In genomic region chr8:34229477-34229876, GRCm38 (mm10) we compare ENCODE assay signal across 10 mouse cellular contexts.
A peak's percentile ranks its signal among the peaks of the same experiment; 100 is the strongest.
DNase-seq lines count a peak whose midpoint lies in the region; ATAC-seq and TF ChIP-seq lines count a peak whose summit lies in the region.
"Had no signal": no experiment of that assay in that cellular context is flagged by ENCODE, and none has a peak within 500 bp of the region (broad histone marks: within the 10 kb centered on the region; RNA-seq: fewer than 3 reads in every experiment).

No protein-coding gene starts in this region.

- no peaks in the 10 kb centered on the region for H3K9me3 ChIP-seq in kidney, embryonic 14.5 days (ENCODE audit: control insufficient read depth, low read length)
- no peaks in the 10 kb centered on the region for H3K9me3 ChIP-seq in heart, embryonic 16.5 days (replicated peaks; ENCODE audit: control insufficient read depth, low read length)
- no peaks in the 10 kb centered on the region for H3K9me3 ChIP-seq in lung, embryonic 14.5 days (ENCODE audit: low read depth, low read length)
- H3K9me3 ChIP-seq in stomach, postnatal 0 days (ENCODE audit: control insufficient read depth, low read length) = no peaks in the 10 kb centered on the region
- H3K9me3 ChIP-seq: hindbrain, embryonic 13.5 days had no signal

- no peaks in the 10 kb centered on the region for H3K4me1 ChIP-seq in kidney, adult 2 months (ENCODE audit: control insufficient read depth, insufficient read depth, low read length)
- H3K4me1 ChIP-seq in kidney, embryonic 14.5 days (ENCODE audit: control insufficient read depth, insufficient read depth, low read length) = no peaks in the 10 kb centered on the region
- H3K4me1 ChIP-seq in heart, embryonic 16.5 days (ENCODE audit: control insufficient read depth, insufficient read depth, low read length) = peaks cover 5% of the 10 kb centered on the region
- H3K4me1 ChIP-seq in lung, embryonic 14.5 days (ENCODE audit: insufficient read depth) = no peaks in the 10 kb centered on the region
- no peaks in the 10 kb centered on the region; the same call in 1 of the 2 replicates for H3K4me1 ChIP-seq in stomach, postnatal 0 days (replicated peaks; ENCODE audit: control insufficient read depth, insufficient read depth)

- H3K27me3 ChIP-seq in kidney, adult 2 months (replicated peaks; ENCODE audit: control insufficient read depth, insufficient read depth, low read length) = no peaks in the 10 kb centered on the region
- no peaks in the 10 kb centered on the region for H3K27me3 ChIP-seq in kidney, embryonic 14.5 days (ENCODE audit: control insufficient read depth, insufficient read depth, low read length)
- no peaks in the 10 kb centered on the region for H3K27me3 ChIP-seq in heart, embryonic 16.5 days (ENCODE audit: control insufficient read depth, insufficient read depth, low read length)
- no peaks in the 10 kb centered on the region for H3K27me3 ChIP-seq in lung, embryonic 14.5 days (ENCODE audit: insufficient read depth, low read length)
- no peaks in the 10 kb centered on the region for H3K27me3 ChIP-seq in stomach, postnatal 0 days (ENCODE audit: control insufficient read depth, insufficient read depth, low read length)
- H3K27me3 ChIP-seq: hindbrain, embryonic 13.5 days had no signal

- no peaks in the 10 kb centered on the region for H3K36me3 ChIP-seq in kidney, adult 2 months (ENCODE audit: control insufficient read depth, insufficient read depth, low read length)
- no peaks in the 10 kb centered on the region for H3K36me3 ChIP-seq in kidney, embryonic 14.5 days (ENCODE audit: control insufficient read depth, insufficient read depth, low read length)
- no peaks in the 10 kb centered on the region for H3K36me3 ChIP-seq in heart, embryonic 16.5 days (ENCODE audit: control insufficient read depth, insufficient read depth)
- H3K36me3 ChIP-seq in lung, embryonic 14.5 days (ENCODE audit: insufficient read depth) = no peaks in the 10 kb centered on the region
- H3K36me3 ChIP-seq in stomach, postnatal 0 days (ENCODE audit: control insufficient read depth, insufficient read depth, low read length) = no peaks in the 10 kb centered on the region
- H3K36me3 ChIP-seq: hindbrain, embryonic 13.5 days had no signal

- no peak overlapping the region for H3K9ac ChIP-seq in kidney, embryonic 14.5 days (ENCODE audit: low read depth, low read length)
- no peak overlapping the region for H3K9ac ChIP-seq in heart, embryonic 16.5 days (ENCODE audit: low read length)
- no peak overlapping the region for H3K9ac ChIP-seq in lung, embryonic 14.5 days
- no peak overlapping the region for H3K9ac ChIP-seq in stomach, postnatal 0 days (ENCODE audit: low read length)
- H3K9ac ChIP-seq: hindbrain, embryonic 13.5 days had no signal

- no peak overlapping the region for H3K4me2 ChIP-seq in kidney, embryonic 14.5 days (replicated peaks; ENCODE audit: low read depth, low read length)
- no peak overlapping the region for H3K4me2 ChIP-seq in heart, embryonic 16.5 days (ENCODE audit: low read depth, low read length)
- H3K4me2 ChIP-seq in lung, embryonic 14.5 days = no peak overlapping the region
- H3K4me2 ChIP-seq in stomach, postnatal 0 days (replicated peaks; ENCODE audit: low read depth) = no peak overlapping the region
- H3K4me2 ChIP-seq: hindbrain, embryonic 13.5 days had no signal

- TF ChIP-seq CTCF in kidney, adult 2 months (conservative IDR thresholded peaks at IDR 0.05; ENCODE audit: insufficient read depth, insufficient read length, low read depth, low read length) = no peak
- TF ChIP-seq CTCF in lung, embryonic 14.5 days (IDR thresholded peaks at IDR 0.05; ENCODE audit: low read depth) = no peak
- no peak for TF ChIP-seq CTCF in stomach, postnatal 0 days (IDR thresholded peaks at IDR 0.05; ENCODE audit: low read depth)
- no peak for TF ChIP-seq CTCF in gastrocnemius, adult 2 months (IDR thresholded peaks at IDR 0.05)

- TF ChIP-seq POLR2A in kidney, adult 2 months (IDR thresholded peaks at IDR 0.05; ENCODE audit: low read depth, low read length) = no peak

- intact Hi-C loops in gastrocnemius, adult 2 months (cut with DNase I) = no loop called here

- 78% methylated on average over 3 of the region's 3 CpGs for WGBS in kidney, adult 2 months
- 80% methylated on average over 3 of the region's 3 CpGs for WGBS in kidney, embryonic 14.5 days
- WGBS in heart, embryonic 16.5 days = 29% methylated on average over 3 of the region's 3 CpGs
- WGBS in lung, embryonic 14.5 days = 54% methylated on average over 3 of the region's 3 CpGs
- 60% methylated on average over 3 of the region's 3 CpGs for WGBS in stomach, postnatal 0 days

- H3K4me3 ChIP-seq in kidney, adult 2 months (ENCODE audit: insufficient read depth, low read depth, low read length) = no peak overlapping the region
- H3K4me3 ChIP-seq in kidney, embryonic 14.5 days (ENCODE audit: low read length) = no peak overlapping the region
- H3K4me3 ChIP-seq in heart, embryonic 16.5 days (ENCODE audit: low read length) = no peak overlapping the region
- H3K4me3 ChIP-seq in lung, embryonic 14.5 days (ENCODE audit: low read depth, low read length) = no peak overlapping the region
- no peak overlapping the region for H3K4me3 ChIP-seq in stomach, postnatal 0 days (ENCODE audit: low read depth, low read length)
- H3K4me3 ChIP-seq in gastrocnemius, adult 2 months = no peak overlapping the region
- H3K4me3 ChIP-seq: hindbrain, embryonic 13.5 days had no signal

- no peak for ATAC-seq in kidney, embryonic 14.5 days (ENCODE audit: low FRiP score, low TSS enrichment)
- peak; percentile 83 for ATAC-seq in heart, embryonic 16.5 days (replicated peaks; ENCODE audit: extremely low read depth, insufficient read depth, low FRiP score)
- no peak for ATAC-seq in lung, embryonic 14.5 days (ENCODE audit: insufficient read depth)
- peak; percentile 71 for ATAC-seq in stomach, postnatal 0 days (ENCODE audit: low FRiP score, low TSS enrichment)

- peak; percentile 45 for DNase-seq in kidney, adult 2 months
- peak; percentile 41 for DNase-seq in lung, embryonic 14.5 days
- DNase-seq in stomach, postnatal 0 days (ENCODE audit: low spot score) = peak; percentile 21
- no peak for DNase-seq in gastrocnemius, adult 2 months
- no peak for DNase-seq in layer of hippocampus, adult 11-12 months (ENCODE audit: low spot score)
- no peak for DNase-seq in frontal cortex, postnatal 10 days (ENCODE audit: low spot score in 2 of 2)
- DNase-seq: cerebellum, adult 9-10 months had no signal

- no peak overlapping the region for H3K27ac ChIP-seq in kidney, adult 2 months (ENCODE audit: insufficient read depth, low read depth, low read length)
- no peak overlapping the region for H3K27ac ChIP-seq in kidney, embryonic 14.5 days (ENCODE audit: low read depth, low read length)
- H3K27ac ChIP-seq in heart, embryonic 16.5 days (ENCODE audit: low read length) = 0 out of 2 replicates have a peak overlapping the region, but pooled peaks have one; percentile 46
- H3K27ac ChIP-seq in lung, embryonic 14.5 days (ENCODE audit: low read depth) = no peak overlapping the region
- no peak overlapping the region for H3K27ac ChIP-seq in stomach, postnatal 0 days (replicated peaks)
- no peak overlapping the region for H3K27ac ChIP-seq in gastrocnemius, adult 2 months
- H3K27ac ChIP-seq: hindbrain, embryonic 13.5 days had no signal

- TF ChIP-seq EP300 in stomach, postnatal 0 days (optimal IDR thresholded peaks at IDR 0.05) = no peak

Comparison
In these comparisons a context has a peak if more than half of its experiments do, and no peak if none do; other contexts are left out.
1. DNase-seq: peak in kidney, adult 2 months (single experiment), lung, embryonic 14.5 days (single experiment) and stomach, postnatal 0 days (single experiment); none in gastrocnemius, adult 2 months (single experiment), layer of hippocampus, adult 11-12 months (single experiment) and frontal cortex, postnatal 10 days (0 of 2).
2. ATAC-seq: peak in heart, embryonic 16.5 days (single experiment) and stomach, postnatal 0 days (single experiment); none in kidney, embryonic 14.5 days (single experiment) and lung, embryonic 14.5 days (single experiment).